Mouse (Mus musculus) layer of hippocampus, postnatal 25 days (tissue): ENCODE data around the gene Prr5. TPM values are rescaled to one million over a fixed set of nuclear protein-coding genes. Genes with fewer than 3 reads are reported as not detected.
"Not testable (repeated sequence)": the region's sequence is repeated elsewhere in the genome, so short reads cannot be mapped to it uniquely, and the experiment has no call there.

Source experiments
- DNase-seq, 2 experiments: peaks; one replicate each; pipeline ENCODE4 v3.0.0; 2022; ENCODE audit warnings: mixed read lengths in 2 of 2, low spot score in 1 of 2; ENCODE audit errors: extremely low spot score in 1 of 2
- total RNA-seq, 2 experiments: library from RNA; stranded (reverse); gene quantifications; 2 replicates each; pipeline ENCODE4 v1.2.3; 2021

The Prr5 gene
- total RNA-seq, 2 experiments from 2014 or later, result 10.1 to 16.9 TPM

DNA sequence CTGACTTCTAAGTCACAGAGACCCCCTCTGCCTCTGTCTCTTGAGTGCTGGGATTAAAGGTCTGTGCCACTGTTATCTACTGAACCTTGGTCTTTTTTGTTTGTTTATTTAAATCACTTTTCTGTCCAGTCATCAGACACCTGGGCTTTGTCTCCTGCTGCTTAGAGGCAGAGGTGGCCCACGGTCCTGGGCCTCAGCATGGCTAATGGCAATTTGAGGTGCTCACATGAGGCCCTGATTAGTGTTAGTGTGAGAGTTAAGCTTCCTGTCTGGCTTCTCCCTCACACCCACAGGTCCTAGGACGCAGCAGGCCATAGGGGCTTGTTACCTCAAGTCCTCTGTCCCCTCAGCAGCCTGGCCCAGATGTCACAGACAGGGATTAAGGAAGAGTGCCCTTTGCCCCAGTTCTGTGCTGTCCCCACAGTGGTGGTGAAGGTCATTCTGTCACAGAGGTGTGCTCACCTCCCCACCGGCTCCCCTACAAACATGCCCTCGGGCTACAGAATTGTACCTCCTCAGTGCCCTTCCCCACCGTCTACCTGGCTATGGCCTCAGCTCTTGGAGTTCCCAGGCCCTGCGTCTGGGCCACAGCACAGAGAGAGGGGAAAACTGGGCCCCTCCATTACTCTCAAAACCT, 37.7 kb downstream of the Prr5 start:
- no peak for DNase-seq

DNA sequence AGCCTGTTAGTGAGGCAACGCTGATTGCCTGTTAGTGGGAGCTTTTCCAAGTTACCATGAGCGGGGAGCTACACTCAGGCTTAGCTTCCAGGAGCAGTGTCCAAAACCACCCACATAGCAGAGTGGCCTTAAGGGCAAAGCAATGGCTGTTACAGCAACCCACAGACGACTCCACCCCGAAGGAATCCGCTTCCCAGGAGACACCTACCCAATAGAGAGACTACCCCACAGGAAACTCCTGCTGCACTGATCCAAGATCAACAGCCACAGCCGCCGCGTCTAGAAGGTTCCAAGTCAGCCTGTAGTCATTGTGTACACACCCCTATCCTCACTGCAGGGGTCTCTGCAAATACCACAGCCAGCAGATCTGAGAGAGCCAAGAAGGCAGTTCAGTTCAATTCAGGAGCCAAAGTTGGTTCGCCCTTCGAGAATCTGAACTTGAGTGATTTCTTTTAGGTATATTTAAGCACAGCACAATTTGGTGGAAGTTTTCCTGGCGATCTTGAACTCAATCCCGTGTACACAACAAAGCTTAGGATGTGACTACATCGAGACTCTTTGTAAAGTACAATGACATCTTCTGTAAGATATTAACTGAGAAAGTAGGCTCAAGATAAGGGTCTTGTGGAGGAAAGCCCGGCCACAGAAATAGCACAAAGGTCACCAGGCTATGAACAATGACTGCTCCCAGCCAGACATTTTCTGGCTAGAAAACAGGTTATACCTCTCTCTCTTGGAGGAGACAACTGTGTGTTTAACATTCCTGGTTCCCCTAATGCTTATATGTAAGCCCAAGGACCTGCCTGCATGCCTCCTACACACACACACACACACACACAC, 43.4 kb downstream of the Prr5 start:
- no peak for DNase-seq

DNA sequence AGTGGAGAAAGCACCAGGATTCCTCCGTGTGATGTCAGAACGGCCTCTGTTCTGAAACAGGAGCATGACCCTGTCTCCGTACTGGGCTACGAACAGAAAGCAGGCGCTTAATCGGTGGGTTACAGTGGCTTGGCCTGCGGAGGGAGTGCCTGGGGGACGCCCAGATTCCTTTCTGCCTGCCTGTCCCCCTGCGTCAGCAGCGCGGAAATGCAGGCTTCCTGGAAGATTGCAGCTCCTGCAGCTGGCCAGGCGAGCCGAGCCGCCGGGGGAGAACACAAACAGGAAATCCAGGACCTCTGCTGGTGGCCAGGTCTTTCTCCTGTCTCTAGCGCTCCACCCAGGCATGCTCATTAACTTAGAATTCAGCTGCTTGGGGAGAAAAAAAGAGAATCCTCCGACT, 45.3 kb downstream of the Prr5 start:
- no peak for DNase-seq

- DNase-seq, result no peak
These were observed 45.7 kb downstream of the Prr5 start for GRCm38 (mm10) chr15:84715132-84715531.

DNA sequence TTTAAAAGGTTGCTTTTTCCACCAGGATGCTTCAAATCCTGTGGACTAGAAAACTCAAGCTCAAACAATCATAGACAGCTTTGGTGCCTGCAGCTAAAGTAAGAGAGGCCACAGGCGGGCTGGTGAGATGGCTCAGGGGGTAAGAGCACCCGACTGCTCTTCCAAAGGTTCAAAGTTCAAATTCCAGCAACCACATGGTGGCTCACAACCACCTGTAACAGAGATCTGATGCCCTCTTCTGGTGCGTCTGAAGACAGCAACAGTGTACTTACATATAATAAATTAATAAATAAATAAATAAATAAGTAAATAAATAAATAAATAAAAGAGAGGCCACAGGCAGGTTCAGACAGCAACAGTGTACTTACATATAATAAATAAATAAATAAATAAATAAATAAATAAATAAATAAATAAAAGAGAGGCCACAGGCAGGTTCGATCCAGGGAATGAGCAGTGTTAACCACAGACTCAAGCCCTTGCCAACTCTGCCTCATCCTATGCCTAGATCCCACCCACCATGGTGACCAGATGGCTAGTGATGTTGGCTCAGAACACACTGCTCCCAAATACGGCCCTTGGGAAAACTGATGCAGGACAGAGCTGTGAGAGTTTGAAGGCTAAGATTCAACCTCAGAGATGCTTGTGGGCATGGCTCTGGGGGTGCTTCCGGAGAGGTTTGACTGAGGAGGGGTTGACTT, 48.3 kb downstream of the Prr5 start:
- not testable (repeated sequence) for DNase-seq

DNA sequence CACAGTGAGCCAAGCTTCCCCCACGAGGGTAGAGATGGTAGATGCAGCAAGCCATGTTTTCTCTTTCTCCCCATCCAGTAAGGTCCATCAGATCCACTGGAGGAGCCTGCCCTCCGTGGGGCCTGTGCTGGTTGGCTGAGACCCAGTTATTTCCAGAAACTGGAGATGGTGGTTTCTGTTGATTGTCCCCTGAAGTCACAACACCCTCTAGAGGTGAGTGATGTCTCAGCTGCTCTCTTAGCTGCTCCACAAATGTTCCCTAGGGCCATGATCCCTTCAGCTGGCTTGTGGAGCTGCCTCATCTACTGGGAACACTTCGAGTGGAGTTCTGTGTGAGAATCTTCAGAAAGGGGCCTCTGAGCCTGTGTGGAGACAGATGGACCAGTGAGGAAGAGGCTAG, 49.4 kb downstream of the Prr5 start:
- DNase-seq, result no peak

DNA sequence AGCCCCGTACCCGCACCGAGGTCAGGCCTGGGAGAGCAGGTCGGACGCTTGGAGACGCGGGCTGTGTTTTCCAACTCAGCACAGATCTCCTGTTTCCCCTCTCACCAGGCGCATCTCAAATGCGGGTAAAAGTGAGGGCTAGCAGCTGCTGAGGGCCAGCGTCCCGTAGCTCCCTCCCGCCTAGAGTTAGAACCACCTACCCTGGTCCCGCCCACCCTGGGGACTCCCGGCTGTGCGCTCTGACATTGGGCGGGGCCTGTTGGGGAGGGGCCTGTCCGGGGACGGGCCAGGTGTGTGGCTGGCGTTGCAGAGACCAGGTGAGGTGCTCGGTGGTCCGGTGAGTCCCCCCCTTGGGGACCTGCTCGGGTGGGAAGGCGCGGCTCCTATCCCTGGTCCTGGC, 50.4 kb downstream of the Prr5 start, which contains the start of gene Arhgap8:
Arhgap8 (plus strand) TSS at position 262 of the 400 bp plus-strand sequence.
- no peak for DNase-seq

- DNase-seq, result no peak
These were observed 51.1 kb downstream of the Prr5 start for GRCm38 (mm10) chr15:84720291-84721204.

GRCm38 (mm10) chr15:84723656-84724055, 54.2 kb downstream of the Prr5 start:
- not testable (repeated sequence) for DNase-seq

GRCm38 (mm10) chr15:84724199-84724598, 54.8 kb downstream of the Prr5 start:
- no peak for DNase-seq

DNA sequence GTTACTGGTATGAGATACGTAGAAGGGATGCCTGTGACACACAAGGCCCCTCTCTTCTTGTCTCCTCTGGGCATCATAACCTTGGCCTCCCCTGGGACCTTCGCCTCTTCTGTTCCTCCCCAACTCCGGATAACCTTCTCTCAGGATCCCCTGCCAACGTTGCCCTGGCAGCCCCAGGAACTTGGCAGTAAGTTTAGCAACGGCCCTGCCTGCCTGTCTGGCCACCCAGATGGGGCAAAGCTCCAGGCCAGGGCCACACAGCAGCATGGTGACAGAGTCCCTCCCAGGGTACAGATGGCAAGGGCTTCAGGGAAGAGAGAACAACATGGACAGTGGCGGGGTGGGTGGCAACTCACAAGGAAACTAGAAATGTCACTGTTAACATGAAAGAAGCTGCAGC, 60.3 kb downstream of the Prr5 start:
- DNase-seq, result peak in 1 of 2 experiments; percentile 34

GRCm38 (mm10) chr15:84730893-84731292, 61.5 kb downstream of the Prr5 start:
- no peak for DNase-seq

GRCm38 (mm10) chr15:84731676-84732424, 62.4 kb downstream of the Prr5 start:
- DNase-seq, result no peak

- no peak for DNase-seq
These were observed 63.0 kb downstream of the Prr5 start for GRCm38 (mm10) chr15:84732425-84732749.

DNA sequence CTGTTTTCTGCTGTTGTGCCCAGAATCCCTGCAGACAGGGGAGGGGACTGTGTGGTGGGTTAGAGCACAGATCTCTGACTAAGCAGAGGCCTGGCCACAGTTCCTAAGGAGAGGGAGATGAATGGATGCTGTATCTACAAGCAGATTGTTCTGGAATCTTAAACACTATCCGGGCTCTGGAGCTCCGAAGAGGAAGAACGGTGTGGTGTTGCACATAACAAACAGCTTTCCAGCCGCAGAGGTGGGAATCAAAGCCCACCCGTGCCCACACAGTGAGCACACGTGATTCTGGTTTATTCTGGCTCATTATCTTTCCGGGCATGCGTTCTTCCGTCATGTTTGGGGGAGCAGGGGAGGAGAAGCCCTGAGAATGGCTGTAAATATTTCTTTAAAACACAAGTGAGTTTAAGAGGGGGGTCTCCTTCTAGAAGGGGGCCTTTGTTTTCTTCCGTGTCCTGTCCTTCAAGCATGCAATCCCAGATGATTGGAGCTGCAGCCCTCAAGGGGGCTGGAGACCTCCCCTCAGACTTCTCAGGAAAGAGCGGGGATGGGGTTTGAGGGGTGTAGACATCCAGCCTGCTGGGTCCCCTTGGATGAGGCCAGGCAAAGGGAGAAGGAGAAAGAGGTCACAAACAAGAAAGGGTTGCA, 67.0 kb downstream of the Prr5 start:
- no peak for DNase-seq

- no peak for DNase-seq
These were observed 67.5 kb downstream of the Prr5 start for GRCm38 (mm10) chr15:84736994-84737346.

DNA sequence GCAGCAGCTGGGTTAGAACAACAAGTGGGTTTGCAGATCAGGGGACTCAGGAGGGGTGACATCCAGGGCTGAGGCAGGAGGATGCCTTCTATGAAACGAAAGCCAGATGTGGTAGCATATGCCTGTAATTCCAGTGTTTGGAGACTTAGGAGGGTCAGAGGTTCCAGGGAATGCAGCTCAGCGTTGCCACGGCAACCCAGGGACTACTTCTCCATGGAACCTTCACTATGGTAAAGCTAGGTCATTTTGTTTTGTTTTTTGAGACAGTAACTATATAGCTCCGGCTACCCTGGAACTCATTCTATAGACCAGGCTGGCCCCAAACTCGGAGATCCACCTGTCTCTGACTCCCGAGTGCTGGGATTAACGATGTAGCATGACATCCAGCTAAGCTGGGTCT, 68.8 kb downstream of the Prr5 start:
- DNase-seq, result no peak

GRCm38 (mm10) chr15:84741573-84741972, 72.2 kb downstream of the Prr5 start:
- DNase-seq, result no peak

- no peak for DNase-seq
These were observed 73.9 kb downstream of the Prr5 start for GRCm38 (mm10) chr15:84743347-84743746.
